Mouse (Mus musculus) G1E (cell line): ENCODE data around the gene Slc25a27. TPM values are rescaled to one million over a fixed set of nuclear protein-coding genes. Genes with fewer than 3 reads are reported as not detected.

ENCODE experiments used
- ATAC-seq: 2 replicates; pipeline ENCODE4 v1.8.0; 2016; ENCODE audit warnings: mild to moderate bottlenecking; ENCODE audit not compliant: insufficient number of reproducible peaks, poor library complexity, low FRiP score, severe bottlenecking; ENCODE audit errors: extremely low read depth
- DNase-seq: peaks from one replicate; pipeline ENCODE4 v3.0.0; 2012; ENCODE audit warnings: low spot score
- H3K27me3 ChIP-seq: 2 replicates; pipeline ENCODE4 v1.6.1; 2012; ENCODE audit warnings: mild to moderate bottlenecking, low read length, inconsistent platforms; ENCODE audit not compliant: insufficient read depth
- H3K36me3 ChIP-seq: replicated peaks from 2 replicates; pipeline ENCODE3; 2012; ENCODE audit warnings: mild to moderate bottlenecking, inconsistent platforms
- H3K4me1 ChIP-seq: 2 replicates; pipeline ENCODE4 v1.6.1; 2012; ENCODE audit warnings: low read depth, low read length, inconsistent platforms, mixed read lengths; ENCODE audit not compliant: insufficient read depth
- H3K4me3 ChIP-seq: 2 replicates; pipeline ENCODE4 v1.5.1; 2012; ENCODE audit warnings: low read depth, mild to moderate bottlenecking, inconsistent platforms, low read length, moderate library complexity, mixed read lengths
- H3K9me3 ChIP-seq: replicated peaks from 2 replicates; pipeline ENCODE4 v1.6.1; 2012; ENCODE audit warnings: inconsistent platforms
- CTCF ChIP-seq: IDR thresholded peaks from 2 replicates; pipeline ENCODE4 v1.5.1; 2012; ENCODE audit warnings: low read depth, low read length, inconsistent platforms, mixed read lengths
- GATA1 ChIP-seq: IDR thresholded peaks from 2 replicates; pipeline ENCODE4 v1.6.1; 2012; ENCODE audit warnings: borderline replicate concordance, low read length, inconsistent platforms, mixed read lengths
- GATA2 ChIP-seq: IDR thresholded peaks from 2 replicates; pipeline ENCODE4 v1.6.1; 2012; ENCODE audit warnings: low read depth, low read length, inconsistent platforms, borderline replicate concordance
- POLR2AphosphoS5 ChIP-seq: IDR thresholded peaks from 2 replicates; pipeline ENCODE4 v1.6.1; 2012; ENCODE audit warnings: low read depth, low read length, inconsistent platforms; ENCODE audit not compliant: insufficient replicate concordance
- TAL1 ChIP-seq: conservative IDR thresholded peaks from 2 replicates; pipeline ENCODE4 v1.6.1; 2012; ENCODE audit warnings: low read depth, low read length, inconsistent platforms, mixed read lengths
- polyA plus RNA-seq: library from polyadenylated mRNA; stranded (reverse); fragments of >175 nt; gene quantifications from 2 replicates; pipeline ENCODE4 v1.2.3, GENCODE M21; 2012
- total RNA-seq, 2 experiments: library from RNA; stranded (forward) in 1 of 2; stranded (reverse) in 1 of 2; fragments of 200-1000 nt in 1 of 2; fragments of >200 nt in 1 of 2; fragmentation: Nextera tagmentation in 1 of 2; gene quantifications; 2 replicates each; pipeline ENCODE4 v1.2.3; 2014 to 2017

The Slc25a27 gene
- total RNA-seq (2014; fragmentation: Nextera tagmentation) = not detected in 2 replicates
- 0.11 TPM in 1 of 2 replicates, not detected in the other for total RNA-seq (2017)
- polyA plus RNA-seq = not detected in 2 replicates

DNA sequence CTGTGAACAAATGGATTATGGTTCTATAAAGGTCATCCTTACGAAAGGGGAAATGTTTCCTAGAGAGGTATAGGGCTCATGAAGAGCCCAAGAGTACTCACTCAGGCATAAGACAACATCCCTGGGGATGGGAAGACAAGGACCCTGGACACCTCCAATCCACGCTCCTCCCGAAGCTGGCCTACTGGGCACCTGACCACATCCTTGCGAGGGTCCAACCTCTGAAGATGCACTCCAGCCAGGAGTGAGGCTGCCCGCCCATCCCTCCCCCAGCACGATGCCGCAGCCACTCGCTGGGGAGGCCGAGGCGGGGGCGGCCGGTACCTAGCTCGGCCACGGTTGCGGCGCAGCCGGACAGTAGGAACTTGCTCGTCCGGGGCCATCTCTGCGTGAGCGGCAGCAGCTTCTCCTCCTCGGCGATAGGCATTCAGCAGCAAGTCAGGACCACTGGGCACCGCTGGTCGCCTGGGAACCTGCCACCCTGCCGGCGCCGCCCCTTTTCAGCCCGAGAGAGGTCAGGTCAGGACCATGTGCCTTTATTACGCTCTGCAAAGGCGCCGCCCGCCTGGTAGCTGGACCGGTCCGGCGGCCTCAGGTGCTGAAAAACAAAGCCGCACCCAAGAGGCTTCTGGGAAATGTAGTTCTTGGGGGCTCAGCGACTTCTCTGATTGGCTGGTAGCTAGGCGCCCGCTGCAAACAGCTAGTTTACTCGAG lies at the start of gene Slc25a27:
TSS of gene Slc25a27 (minus strand) at position 639 of the 714 bp plus-strand sequence.
- no peak for DNase-seq
- Histone ChIP-seq H3K9me3 (peaks cover 34% of the 10 kb centered on the region), H3K27me3 (no peaks in the 10 kb centered on the region), H3K4me3 (peak within 1 kb of the TSS; percentile 7; the same call in 1 of the 2 replicates), H3K36me3 (no peaks in the 10 kb centered on the region), H3K4me1 (no peaks in the 10 kb centered on the region)
- TF ChIP-seq CTCF (no peak), GATA2 (no peak)
- no peak for ATAC-seq

DNA sequence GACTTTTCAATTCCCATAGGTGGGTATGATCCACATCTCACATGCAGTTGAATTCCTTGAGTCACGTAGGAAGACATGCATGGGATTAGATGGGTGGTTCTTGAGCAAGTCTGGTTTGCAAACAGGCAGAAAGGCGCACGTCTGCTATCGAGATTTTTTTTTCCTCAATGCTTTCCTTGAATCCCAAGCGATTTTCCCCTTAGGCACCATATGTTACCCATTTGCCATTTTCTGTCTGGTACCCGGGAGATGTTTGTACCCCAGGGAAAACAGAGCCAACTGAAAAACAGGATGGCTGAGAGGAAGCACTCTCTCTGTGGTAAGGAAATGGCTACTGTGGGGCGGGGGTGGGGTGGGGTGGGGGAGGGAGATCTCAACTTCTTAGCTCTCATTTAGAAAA lies 49.6 kb upstream of the Slc25a27 start:
- Histone ChIP-seq H3K9me3 (peaks cover 32% of the 10 kb centered on the region), H3K27me3 (no peaks in the 10 kb centered on the region), H3K4me1 (no peaks in the 10 kb centered on the region), H3K4me3 (no peak overlapping the region), H3K36me3 (no peaks in the 10 kb centered on the region)
- DNase-seq = no peak
- no peak for ATAC-seq
- TF ChIP-seq GATA2 (no peak), GATA1 (no peak), CTCF (no peak), POLR2AphosphoS5 (no peak)

DNA sequence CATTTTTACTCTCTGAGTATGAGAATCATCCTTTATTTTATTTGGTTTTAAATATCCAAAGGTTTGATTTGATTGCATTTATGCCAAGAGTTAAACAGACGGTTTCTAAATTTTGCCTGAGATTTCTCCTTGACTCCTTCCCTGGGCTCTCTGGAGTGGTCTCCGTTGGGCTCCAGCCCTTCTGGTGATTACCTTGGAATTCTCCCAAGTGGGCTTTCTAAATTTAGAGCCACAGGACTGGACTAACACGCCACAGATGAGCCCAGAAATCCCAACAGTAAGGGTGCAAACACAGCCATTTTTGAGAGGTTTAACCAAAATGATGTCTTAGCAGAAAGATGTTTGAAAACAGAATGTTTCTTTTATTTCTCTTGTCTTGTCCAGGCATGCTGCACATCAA lies 47.2 kb upstream of the Slc25a27 start:
- no peak for DNase-seq
- H3K27me3 ChIP-seq = no peaks in the 10 kb centered on the region
- ATAC-seq = no peak
- no peaks in the 10 kb centered on the region for H3K36me3 ChIP-seq
- no peaks in the 10 kb centered on the region for H3K4me1 ChIP-seq
- H3K4me3 ChIP-seq = no peak overlapping the region
- no peak for TF ChIP-seq POLR2AphosphoS5
- no peak for TF ChIP-seq GATA1
- no peak for TF ChIP-seq CTCF
- no peak for TF ChIP-seq TAL1
- no peak for TF ChIP-seq GATA2
- H3K9me3 ChIP-seq = peaks cover 32% of the 10 kb centered on the region

DNA sequence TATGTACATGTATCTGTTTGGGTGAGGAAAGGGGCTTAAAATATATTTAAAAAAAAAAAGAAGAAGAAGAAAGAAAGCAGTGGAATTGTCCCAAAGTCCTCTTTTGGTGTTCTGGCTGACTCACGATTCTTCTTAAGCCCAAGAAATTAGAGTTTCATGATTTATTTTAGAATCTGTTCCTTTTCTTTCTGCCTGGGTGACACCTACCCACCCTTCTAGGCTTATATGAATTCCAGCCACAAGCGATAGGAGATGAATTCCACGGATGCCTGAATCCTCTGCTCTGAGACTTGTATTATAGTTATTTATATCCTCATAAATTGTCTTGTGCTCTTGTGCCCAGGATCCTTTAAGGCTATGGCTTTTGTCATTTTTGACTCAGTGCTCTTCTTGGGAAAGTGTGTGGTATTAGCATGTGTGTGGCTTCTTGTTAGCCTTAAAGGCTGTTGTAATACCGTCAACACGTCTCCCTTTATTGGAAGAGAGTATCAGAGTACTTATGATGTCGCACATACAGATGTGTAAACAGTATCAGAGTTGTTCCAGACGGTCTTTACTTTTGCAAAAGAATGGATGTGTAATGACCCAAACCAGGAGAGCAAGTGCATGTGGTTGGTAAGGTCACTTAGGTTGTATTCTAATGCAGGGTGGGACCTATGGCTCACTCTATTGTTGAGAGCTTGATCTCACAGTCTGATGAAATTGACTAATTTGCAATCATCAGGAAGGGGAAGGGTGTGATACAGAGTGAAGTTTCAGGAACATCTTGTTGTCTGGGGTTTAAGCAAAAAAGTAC lies 44.7 kb upstream of the Slc25a27 start:
- ATAC-seq (no peak), DNase-seq (no peak)
- H3K9me3 ChIP-seq = peaks cover 28% of the 10 kb centered on the region
- H3K36me3 ChIP-seq = no peaks in the 10 kb centered on the region
- H3K4me3 ChIP-seq = no peak overlapping the region
- no peaks in the 10 kb centered on the region for H3K27me3 ChIP-seq
- TF ChIP-seq GATA2 (no peak), CTCF (no peak), POLR2AphosphoS5 (no peak), GATA1 (no peak), TAL1 (no peak)
- H3K4me1 ChIP-seq = no peaks in the 10 kb centered on the region

DNA sequence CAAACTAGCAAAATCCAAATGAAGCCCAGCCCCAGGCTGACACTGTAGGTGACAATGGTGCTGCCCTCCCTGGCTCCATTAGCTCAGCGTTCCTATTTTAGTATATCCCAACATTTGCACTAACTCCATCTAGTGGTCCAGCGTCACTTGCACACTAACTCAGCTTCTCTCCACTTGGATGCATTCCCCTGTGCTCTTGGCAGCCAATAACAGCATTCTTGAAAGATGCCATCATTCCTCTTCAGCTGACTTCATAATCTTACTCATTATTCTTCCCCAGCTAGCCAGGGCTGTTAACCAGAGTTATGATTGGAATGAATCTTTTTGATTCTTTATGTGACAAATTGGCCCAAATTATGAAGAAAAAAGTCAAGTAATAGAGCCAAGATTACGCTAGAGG lies 40.2 kb upstream of the Slc25a27 start:
- DNase-seq (no peak), ATAC-seq (no peak)
- TF ChIP-seq POLR2AphosphoS5 (no peak), GATA1 (no peak), TAL1 (no peak), GATA2 (no peak), CTCF (no peak)

DNA sequence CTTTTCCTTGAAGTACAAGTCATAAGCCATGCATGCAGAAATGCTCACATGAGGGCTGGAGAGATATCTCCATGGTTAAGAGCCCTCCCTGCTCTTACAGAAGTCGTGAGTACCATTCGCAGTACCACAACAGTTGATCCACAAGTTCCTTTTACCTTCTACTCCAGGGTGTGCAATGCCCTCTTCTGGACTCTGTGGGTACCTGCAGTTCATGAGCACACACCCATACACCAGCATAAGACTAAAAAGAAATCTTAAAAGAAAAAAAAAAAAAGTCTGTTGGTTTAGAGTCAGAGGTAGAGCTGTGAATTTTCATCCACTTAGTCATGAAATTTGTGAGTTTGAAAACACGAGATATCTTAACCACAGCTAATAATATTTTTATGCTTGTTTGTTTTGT lies 39.7 kb upstream of the Slc25a27 start:
- TF ChIP-seq POLR2AphosphoS5 (no peak), GATA1 (no peak), TAL1 (no peak), CTCF (no peak), GATA2 (no peak)
- Histone ChIP-seq H3K4me1 (no peaks in the 10 kb centered on the region), H3K4me3 (no peak overlapping the region), H3K27me3 (no peaks in the 10 kb centered on the region), H3K9me3 (peaks cover 32% of the 10 kb centered on the region), H3K36me3 (no peaks in the 10 kb centered on the region)
- DNase-seq = no peak
- no peak for ATAC-seq

More for the DNA sequence above, 40.2 kb upstream of the Slc25a27 start:
- Histone ChIP-seq H3K9me3 (peaks cover 31% of the 10 kb centered on the region), H3K27me3 (no peaks in the 10 kb centered on the region), H3K36me3 (no peaks in the 10 kb centered on the region), H3K4me3 (no peak overlapping the region), H3K4me1 (no peaks in the 10 kb centered on the region)
